Mouse (Mus musculus) CH12F3 (cell line): ENCODE measurements around the gene Pbxip1.

Experiments
- in situ Hi-C: fragments of 300-500 bp; cut with MboI; formaldehyde crosslinking; loops from 2 replicates; pipeline ENCODE4 v1.14.3; 2020; ENCODE audit warnings: low sequenced_read_pairs

Pbxip1 gene

DNA sequence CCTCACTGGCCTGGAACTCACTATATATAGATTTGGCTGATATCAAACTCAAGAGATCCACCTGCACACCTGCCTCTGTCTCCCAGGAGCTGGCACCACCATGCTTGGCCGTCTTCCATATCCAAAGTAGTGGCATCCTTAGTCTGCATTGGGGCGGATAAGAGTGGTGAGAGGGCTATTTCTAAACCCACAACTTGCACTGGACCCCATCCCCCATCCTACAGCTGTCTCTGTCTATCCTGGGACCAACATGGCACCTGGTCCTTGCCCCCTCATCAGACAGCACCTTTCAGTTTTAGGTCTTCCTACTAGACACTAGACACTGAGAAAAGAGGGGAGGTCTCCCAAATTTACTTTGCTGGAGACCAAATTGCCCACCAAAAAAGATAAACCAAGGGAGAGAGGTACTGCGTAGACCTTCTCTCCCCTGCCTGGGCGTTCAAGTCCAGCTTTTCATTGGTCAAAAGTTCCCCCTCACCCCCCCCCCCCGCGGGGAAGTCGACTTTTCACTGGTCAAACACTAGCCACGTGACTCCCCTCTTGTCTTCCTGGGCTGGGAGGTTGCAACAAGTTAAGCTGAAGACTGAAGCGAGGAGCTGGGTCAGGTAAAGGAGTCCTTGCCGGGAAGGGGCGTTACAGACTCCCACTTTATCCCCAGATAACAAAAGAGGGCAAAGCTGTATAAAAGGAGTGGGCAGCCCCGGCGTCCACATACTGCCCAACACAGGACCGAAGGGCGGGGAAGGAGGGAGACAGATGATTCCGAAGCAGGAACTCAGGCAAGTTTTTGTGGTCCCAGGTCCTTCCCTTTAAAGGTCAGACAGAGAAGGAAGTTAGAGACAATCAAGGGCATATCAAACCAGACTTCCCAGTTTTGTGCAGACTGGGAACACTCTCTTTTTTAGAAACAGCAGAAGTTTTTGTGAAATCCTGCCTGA, at the start of gene Pbxip1:
Pbxip1 (plus strand) TSS at position 531 of the 938 bp plus-strand sequence.
- in situ Hi-C loops = no loop called here

DNA sequence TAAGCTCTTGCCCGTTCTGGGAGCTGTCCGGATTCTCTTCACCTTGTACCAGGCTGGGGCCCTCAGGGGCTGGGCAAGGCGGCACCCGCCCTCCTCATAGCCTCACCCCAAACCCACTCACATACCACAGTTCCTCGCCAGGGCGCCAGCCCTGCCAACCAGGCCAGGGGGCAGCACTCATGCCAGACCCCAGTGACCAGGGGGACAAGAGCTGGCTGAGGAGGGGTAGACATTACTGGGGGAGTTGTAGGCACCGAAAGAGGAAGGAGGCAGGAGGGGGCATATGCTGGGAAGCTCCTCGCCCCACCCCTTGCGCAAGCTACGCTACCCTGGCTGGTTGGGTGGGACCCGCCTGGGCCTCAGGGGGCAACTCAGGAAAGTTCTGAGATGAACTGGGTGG, 48.9 kb upstream of the Pbxip1 start:
- in situ Hi-C loops = no loop called here

DNA sequence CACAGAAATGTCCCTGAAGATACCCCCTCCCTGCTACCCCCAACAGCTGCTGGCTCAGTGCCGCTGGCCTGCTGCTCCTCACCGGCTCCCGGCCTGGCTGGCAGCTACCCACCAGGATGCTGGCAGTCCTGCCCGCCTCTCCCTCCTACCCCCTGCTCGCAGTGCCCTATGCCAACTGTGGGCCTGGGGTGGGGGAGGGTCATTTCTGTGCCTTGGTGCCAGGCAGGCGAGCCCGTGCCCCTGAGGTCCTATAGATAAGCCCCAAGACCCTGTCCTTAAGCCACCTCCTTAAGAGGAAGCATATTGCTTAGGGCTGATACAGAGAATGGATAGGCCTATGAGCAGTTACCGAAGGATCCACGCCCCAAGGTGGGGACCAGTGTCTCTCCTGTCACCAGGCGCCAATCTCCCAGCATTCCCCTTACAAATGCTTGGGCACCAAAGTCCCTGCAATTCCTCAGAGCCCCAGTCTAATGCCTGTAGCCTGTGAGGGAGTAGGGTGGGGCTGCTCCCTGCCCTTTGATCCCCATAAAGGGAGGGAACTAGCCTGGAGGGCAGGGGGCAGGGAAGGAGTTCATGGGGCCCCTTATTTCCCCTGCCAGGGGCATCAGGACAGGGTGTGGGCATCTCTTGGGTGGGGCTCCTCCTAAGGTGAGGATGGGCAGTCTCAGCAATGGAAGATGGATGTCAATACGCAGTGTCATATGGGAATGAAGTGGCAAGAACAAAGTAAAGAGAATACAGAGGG, 48.2 kb upstream of the Pbxip1 start:
- in situ Hi-C loops = no loop called here

DNA sequence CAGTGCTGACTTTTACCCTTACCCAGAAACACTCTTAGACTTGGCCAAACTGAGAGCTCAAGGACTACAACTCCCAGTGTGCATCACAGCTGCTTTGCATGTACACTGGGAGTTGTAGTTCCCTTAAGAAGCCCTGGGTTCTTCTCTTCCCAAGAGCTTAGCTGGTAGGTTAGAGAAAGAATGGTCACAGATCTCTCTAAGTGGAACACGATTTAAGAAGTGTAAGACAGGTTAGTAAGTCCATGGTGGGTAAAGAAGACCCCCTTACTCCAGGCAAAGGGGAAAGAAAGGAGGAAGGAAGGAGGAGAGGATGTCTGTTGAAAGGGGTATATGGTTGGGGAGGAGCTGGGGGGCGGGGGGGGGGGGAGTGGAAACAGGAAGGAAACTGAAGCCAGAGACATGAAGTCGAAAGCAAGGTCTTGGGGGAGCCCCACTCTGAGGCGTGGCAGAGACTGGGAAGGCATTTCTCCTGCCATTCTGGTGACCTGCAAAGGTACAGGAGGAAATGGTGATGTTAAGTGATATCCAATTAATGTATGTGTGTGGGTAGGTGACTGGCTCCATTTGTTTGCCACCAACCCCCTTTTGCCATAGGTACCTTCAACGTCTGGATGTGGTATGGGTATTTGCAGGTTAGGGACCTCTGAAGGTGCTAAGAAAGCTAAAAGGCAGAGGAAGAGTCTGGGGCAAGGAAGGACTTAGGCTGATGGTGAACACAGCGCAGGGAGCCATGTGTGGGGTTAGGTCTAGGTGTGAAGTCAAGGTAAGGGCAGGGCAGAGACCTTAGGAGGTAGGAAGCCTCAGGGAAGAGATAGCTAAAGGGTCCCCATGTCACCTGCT, 47.4 kb upstream of the Pbxip1 start:
- in situ Hi-C loops = no loop called here

DNA sequence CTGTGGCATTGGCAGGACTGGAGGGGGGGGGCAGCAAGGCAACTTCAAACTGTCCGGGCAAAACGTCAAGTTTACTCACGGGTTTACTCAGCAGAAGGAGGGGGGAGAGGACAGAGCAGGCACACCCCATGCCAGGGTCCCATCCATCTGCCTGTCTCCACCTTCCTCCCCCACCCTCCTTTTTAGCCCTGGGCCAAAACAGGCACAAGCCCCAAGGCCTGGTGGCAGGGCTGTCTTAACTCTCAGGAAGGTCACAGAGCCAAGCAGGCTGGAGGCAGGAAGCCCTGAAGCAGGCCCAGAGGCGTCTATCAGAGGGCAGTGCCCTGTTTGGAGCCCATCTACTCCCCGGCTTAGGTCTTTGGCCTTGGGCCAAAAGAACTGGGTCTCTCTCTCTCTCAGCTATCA, 46.4 kb upstream of the Pbxip1 start:
- in situ Hi-C loops = no loop called here

DNA sequence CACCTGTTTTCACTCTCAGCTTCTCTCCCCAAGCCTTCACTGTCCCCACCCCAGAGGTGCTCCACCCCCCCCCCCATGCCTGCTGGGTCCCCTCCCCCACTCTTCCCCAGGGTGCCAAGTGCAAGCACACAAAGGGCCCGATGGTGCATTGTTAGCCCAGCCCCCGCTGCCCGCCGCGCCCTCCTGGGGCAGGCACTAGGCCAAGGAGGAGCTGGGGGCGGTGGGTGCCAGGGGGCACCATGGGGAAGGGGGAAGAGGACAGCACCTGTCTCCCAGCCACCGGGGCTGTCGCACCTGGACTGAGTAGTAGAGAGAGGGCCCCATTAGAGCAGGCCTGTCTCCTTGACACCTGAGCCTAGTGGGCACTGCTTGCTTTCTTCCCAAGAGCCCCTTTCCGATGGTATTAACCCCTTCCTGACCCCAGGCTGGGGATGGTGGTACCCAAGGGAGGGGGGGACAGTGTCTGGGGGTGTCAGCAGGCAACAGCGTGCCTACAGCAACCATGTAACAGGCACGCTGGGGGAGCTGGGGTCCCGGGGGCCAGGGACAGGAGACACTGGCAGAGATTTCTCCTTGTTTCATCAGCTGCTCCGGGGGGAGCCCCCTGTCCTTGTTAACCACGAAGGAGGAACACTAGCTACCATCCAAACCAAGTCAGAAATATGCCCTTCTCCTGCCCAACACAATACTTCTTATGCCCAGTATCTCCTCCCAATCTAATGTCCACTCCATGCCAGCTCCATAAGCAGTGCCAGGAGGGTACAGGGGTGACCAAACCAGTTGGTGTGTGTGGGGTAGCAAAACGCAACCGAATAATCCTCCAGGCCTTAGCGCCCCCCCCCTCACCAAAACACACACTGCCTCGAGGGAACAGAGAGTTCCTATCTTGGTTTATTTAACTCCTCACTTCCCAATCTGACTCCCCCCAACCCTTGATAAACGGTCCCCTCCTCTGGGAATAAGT, 45.5 kb upstream of the Pbxip1 start:
- in situ Hi-C loops = no loop called here

DNA sequence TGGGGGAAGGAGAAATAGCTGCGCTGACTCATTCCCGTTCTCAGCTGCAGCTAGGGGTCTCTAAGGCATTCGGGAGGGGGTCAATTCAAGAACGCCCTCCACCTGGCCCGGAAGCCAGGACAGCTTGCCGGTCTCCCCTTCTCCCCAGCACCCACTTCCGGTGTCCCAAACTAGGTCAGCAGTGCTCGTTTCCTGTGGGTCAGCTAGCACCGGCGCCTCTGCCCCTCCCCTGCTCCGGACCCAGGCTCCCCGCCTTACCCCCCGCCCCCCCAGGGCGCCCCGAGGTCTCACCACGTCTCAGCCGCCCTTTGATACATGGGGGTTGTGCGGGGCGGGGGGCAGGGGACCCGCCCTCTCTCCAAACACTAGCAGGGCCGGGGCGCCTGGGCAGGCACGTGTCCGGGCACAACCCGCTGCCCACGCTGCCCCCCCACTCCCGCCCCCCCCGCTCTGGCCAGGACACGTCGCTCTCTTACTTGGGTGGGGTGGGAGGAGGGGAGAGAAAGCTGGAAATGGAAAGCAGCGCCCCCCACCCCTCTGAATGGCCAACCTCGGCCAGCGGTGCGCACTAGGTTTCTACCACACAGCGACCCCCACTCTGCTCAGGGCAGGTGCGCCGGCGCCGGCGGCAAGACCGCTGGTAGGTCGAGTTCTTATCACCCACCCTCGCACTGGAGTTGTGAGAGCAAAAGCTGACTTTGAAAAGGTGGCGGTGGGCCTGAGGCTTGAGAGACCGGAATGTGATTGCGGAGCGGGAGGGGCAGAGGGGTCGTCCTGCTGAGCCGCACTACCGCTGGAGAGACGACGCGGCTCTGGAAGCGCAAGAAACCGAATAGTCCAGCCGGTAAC, 44.6 kb upstream of the Pbxip1 start:
- in situ Hi-C loops = no loop called here

DNA sequence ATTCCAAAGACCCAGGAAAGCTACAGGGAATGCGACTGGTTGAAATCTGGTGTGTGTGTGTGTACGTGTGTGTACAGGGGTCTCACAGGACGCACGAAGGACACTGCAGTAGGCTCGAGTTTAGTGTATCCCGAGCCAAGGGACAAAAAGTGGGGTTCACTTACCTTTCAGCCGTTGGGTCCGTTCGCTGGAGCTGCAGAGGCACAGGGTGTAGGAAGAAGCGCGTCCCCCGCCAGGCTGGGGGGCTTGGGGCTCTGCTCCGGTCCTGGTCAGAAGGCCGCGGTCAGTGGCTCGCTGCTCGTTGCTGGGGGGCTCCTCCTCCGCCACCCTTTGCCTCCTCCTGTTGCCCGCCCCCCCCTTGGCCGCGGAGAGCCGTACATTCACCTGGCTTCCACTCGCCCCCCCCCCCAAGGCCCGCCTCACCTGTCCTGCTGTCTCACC, 43.6 kb upstream of the Pbxip1 start:
- in situ Hi-C loops = no loop called here

DNA sequence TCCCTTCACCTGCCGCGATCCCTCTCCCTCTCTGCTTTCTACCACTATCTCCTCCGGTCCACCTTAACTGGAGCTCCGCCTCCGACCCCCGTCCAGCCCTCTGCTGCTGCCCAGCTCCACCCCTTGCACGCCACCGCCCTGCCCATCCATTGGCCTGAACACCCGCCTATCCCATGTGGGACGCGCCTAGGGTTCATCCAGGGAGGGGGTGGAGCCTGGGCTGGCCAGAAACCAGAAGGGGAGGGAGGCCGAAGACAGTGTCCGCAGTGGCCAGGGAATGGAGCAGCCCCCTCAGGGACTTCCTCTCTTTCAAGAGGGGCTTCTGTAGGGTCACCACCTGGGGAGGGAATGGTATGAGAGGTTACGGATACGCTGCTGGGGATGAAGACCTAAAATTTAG, 42.9 kb upstream of the Pbxip1 start:
- in situ Hi-C loops = no loop called here

DNA sequence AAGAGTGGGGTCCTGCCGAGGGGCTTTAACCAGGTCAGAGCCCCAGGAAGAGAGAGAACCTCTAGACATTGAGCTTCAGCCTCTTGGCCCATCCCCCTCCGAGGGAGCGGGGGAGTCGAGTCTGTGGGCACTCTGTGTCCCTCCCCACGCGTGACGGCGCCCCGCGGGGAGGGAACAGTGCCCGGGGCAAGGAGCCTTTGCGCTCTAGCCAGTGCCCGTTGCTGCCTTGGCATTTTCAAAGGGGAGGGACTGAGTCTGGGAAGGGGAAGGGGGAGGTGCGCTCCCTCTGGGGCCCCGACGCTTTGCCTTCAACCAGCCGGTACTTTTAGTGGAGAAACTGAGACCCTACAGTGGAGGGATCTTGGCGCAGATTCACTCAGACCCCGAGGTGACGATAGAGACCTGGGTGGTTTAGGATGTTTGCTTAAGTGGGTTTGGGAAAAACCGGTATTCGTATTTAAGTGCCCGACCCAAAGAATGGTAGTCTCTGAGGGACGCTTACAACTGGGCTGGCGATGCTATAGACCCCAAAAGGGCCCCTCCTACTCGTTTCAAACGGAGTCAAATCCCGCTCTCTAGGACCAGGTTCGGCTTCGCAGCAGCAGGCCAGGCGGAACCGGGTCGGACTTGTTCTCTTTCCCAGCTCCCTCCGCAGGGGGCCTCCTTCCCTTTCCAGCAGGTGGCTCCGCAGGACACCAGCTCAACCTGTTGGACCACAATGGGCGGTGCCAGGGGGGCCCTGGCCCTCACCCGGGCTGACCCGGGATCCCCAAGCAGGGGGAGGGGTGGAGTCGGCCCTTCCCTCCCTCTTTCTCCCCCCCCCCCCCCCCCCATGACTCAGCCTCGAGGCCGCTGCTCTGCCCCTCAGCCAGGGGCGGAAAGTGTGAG, 42.3 kb upstream of the Pbxip1 start, which contains the start of gene Zbtb7b:
Zbtb7b (minus strand) TSS at position 771 of the 888 bp plus-strand sequence.
- in situ Hi-C loops = no loop called here

DNA sequence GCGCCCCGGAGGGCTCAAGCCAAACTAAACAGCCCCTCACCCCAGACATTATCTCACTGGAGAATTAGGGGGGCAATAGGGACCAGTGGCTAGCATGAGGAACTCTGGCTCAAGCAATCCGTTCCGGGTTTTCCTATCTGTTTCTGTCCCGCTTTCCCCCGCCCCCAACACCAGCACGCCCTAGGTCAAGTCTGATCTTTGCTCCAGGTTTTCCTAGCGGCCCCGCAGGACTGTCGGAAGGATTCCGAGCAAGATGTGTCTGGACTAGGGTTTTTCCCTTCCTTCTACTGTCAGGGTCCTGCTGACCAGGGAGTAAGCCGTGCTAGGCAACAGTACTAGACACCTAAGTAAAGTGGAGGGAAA, 41.6 kb upstream of the Pbxip1 start:
- in situ Hi-C loops = no loop called here

DNA sequence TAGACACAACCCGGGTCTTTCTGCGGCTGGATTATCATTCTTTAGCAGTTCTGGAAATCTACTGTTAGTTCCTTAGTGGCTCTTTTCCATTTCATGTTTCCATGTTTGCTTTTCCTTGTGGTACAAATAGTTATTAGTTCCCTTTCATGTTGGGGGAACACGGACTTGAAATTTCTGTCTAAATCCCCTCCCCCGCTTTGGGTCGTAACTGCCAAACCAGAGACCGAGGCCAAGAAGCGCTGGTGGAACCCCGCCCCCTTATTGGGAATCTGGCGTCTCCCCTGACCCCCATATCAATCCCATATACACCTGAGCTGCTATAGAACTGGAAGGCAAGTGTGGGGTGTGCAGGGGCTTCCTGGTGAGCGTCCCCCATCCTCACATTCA, 41.1 kb upstream of the Pbxip1 start:
- in situ Hi-C loops = no loop called here

DNA sequence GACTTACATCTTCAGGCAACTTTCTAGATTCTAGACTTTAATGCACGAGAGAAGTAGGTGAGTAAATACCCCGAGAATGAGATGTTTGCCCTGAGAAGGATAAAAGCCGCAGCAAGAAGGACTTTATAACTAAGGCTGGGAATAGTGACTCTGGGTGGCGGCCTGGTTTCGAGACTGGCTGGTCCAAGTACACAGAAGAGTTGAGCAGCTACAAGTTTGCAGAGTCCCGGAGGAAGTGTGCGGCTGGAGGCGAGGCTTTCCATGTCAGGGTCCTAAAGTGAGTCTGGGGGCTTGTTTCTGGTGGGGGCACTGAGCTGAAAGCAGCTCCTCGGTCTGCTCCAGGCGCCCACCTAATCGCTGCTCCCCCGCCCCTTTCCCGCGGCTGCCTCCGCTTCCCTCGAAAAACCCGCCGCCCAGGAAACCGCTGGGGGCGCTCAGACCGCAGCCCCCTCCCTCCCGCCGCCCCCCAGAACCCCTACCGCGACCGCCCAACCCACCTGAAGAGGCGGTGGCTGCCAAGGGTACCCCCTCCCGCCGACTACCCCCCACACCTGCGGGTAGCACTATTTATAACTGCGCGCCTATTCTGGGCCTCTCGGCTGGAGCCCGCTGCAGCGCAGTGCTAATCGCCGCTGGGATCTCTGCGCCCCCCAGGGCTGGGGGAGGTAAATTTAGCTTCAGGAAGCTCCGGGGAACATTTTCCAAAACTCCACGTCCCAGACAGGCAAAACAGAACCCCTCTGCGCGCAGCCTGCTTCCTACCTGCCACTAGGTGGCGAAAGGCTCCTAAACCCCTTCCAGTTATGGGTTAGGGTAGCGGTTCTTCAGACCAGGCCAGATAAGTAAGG, 40.5 kb upstream of the Pbxip1 start:
- in situ Hi-C loops = no loop called here

DNA sequence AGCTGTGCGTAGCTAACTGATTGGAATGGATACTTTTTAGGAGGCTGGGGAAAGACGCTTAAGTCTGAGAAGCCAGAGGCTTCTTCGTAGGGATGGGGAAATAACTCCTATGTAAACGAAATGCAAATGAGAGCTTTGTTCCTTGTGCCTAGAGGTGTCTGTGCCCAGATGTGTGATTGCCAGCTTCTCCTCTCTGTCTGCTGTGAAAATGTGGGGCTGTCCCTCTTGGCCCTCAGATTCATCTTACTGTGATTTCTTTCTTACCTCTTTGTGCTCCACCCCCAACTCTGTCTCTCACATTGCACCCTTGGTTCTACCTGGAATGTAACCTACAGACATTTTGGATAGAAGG, 39.9 kb upstream of the Pbxip1 start:
- in situ Hi-C loops = no loop called here

DNA sequence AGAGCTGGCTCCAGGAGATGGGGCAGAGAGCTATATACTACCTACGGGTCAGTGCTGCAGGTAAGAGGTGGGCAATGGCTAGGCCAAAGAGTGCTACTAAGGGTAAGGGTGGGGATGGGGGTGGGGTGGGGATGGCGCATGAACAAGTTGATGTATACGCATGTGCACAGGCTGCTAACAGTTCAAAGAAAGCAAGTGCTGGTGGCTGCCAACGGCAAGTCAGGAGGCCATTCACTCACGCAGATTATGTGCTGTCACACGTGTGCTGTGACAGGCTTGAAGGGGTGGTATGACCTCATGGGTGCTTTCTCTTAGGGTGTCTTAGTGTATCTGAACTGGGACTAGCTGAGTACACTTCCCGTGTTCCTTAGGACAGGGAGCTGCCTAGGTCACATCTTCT, 35.2 kb upstream of the Pbxip1 start:
- in situ Hi-C loops = no loop called here

DNA sequence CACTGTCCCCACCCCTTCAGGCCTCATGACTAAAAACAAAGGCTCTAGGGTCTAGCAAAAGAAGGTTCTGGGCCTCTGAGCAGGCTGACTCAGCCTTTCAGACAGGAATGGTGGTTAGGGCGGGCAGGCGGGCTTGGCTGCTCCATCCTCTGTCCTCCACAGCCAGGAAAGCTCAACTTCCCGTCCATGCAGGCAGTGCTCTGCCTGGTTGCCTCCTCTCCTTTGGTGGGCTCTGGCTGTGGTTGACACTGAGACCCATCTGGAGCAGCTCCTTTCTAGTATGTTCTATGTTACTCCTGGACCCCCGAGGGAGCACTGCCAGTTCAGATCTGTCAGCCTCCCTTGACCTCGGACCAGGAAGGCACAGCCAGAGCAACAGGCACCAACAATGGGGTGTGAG, 33.8 kb upstream of the Pbxip1 start, which contains the start of gene Lenep:
Lenep (minus strand) TSS at position 101 of the 400 bp plus-strand sequence.
- in situ Hi-C loops = no loop called here

DNA sequence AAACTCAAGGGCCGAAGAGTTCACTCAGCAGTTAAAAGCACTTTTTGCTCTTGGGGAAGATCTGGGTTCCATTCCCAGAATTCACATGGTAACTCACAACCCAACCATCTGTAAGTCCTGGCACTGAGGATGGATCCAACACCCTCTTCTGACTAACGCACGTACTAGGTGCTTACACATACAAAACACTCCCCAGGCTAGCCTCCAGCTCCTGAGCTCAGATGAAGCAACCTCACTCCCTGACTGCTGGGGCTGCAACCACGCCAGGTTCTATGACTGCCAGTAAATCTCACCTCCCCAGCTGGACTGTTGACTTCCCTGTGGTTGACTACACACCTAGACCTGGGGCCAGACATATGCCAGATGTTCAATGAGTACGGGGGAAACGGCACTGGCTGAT, 29.6 kb upstream of the Pbxip1 start:
- in situ Hi-C loops = no loop called here
